Mouse (Mus musculus) mesoderm, embryonic 11.5 days (tissue): ENCODE results near the gene Mmgt2.

Experiments used
- DNase-seq: peaks from one replicate; pipeline ENCODE4 v3.0.0-alpha.2; 2012; ENCODE audit warnings: low read depth, low spot score

Mmgt2 gene

DNA sequence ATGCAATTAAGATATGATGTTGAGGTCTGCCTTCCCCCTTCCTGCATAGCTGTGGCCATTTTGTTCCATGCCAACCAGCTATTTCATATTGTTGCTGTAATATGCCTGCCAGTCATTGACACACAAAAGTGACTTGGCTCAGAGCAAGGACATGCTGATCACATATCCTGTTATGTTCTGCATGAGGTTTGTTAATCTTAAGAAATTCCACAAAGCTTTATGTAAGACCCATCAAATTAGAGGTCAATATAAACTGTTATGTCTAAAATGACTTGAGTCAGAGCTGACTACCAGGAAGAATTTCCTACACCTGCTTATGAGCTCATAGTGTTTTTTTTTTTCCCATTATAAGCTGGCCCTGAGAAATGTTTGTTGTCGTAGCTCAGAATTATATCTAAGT lies 52.8 kb downstream of the Mmgt2 start:
- DNase-seq: no peak

- no peak for DNase-seq
Observed at GRCm38 (mm10) chr11:62706141-62706540, 57.7 kb downstream of the Mmgt2 start.

- no peak for DNase-seq
Observed at GRCm38 (mm10) chr11:62708252-62708651, 59.8 kb downstream of the Mmgt2 start.

DNA sequence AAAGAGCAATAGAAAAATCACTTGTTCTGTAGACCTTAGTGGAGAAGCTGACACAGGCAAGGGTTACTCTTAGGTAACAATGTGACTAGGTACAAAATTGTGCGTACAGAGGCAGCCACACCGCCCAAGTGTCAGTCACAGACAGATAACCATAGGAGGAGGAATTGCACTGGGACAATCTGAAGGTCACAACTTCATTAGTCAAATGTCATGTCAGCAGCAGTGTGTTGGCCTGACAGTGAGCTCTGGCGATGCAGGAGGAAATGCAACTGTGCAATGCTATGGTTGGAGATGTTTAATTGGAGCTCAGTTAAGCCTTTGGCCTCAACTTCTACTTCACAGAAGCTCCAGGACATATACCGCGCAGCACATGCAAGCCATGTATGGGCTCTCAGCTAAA lies 62.2 kb downstream of the Mmgt2 start:
- DNase-seq: no peak
